Mouse (Mus musculus): Measurements from ENCODE around the gene Tatdn3.

DNA sequence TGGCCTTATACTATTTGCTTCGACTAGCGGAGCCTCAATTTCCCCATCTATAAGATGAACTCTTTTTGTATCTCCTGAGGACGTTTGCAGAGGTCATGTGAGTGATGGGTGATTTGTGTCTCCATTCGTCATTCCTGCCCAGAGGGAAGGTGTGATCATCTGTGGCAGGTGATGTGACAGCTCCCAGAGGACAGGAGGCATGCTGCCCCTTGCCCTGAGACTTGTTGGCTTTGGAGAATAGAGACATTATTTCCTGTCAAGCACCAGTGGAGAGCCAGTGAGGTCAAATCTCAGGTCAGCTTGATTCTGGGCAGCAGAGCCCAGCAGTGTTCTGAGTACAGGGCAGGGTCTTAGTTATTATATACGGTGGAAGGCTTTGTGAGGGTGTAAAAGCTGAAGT is 36.4 kb upstream of the Tatdn3 start:
- no peak for TF ChIP-seq POLR2A (IDR thresholded peaks at IDR 0.05; ENCODE audit: low read depth, low read length)
- TF ChIP-seq CTCF (IDR thresholded peaks at IDR 0.05; ENCODE audit: extremely low read depth, insufficient read depth, insufficient read length, insufficient replicate concordance), result no peak

Measured in spleen, adult 2 months (tissue).